12 mouse cellular contexts compared by ENCODE assay signal in the genomic region with DNA sequence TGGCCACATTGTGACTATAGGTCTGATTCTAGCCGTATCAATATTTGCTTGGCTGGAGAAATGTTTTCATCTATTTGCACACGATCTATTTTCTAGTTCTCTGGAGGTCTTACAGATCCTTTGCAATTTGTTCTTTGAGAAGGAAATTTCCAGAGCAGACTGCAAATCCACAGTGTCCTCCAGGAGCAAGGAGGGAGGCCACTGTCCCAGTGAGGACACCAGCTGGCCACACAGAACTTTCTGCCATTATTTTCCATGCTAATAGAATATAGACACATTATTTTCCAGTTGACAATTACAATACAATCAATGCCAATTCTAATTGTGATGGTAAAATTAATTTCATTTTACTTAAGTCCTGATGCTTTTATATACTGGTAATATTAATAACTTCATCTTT.
A peak's percentile ranks its signal among the peaks of the same experiment; 100 is the strongest.
DNase-seq lines count a peak whose midpoint lies in the region.
"Had no signal": no experiment of that assay in that cellular context is flagged by ENCODE, and none has a peak within 500 bp of the region (broad histone marks: within the 10 kb centered on the region; RNA-seq: fewer than 3 reads in every experiment).

No protein-coding gene starts in this region.

- DNase-seq in brain, adult 2 months (ENCODE audit: low read depth, low spot score): peak; percentile 95
- peak; percentile 86 for DNase-seq in cerebellum, adult 11-12 months
- peak; percentile 93 for DNase-seq in cerebellum, adult 9-10 months
- peak; percentile 73 to 79 for DNase-seq in cerebellum, postnatal 25 days
- DNase-seq in thymus, postnatal 14 days: no peak
- DNase-seq in thymus, adult 18-20 months: no peak
- DNase-seq in kidney, postnatal 10 days: no peak
- DNase-seq: adrenal gland, postnatal 14 days; gastrocnemius, postnatal 36 days; heart, adult 11 months; heart, postnatal 14 days; kidney, adult 8-10 months had no signal

Comparison
In these comparisons a context has a peak if more than half of its experiments do, and no peak if none do; other contexts are left out.
1. DNase-seq: peak in brain, adult 2 months (single experiment), cerebellum, adult 11-12 months (single experiment), cerebellum, adult 9-10 months (single experiment) and cerebellum, postnatal 25 days (2 of 2); none in thymus, postnatal 14 days (single experiment), thymus, adult 18-20 months (0 of 2) and kidney, postnatal 10 days (single experiment).